Mouse (Mus musculus) NIH3T3 (cell line): Measurements from ENCODE around the gene Specc1l.
"Not testable (repeated sequence)": the region's sequence is repeated elsewhere in the genome, so short reads cannot be mapped to it uniquely, and the experiment has no call there.

ENCODE experiments used
- DNase-seq: peaks from one replicate; pipeline ENCODE4 v3.0.0-alpha.2; 2012; ENCODE audit warnings: low read depth

Specc1l gene

DNA sequence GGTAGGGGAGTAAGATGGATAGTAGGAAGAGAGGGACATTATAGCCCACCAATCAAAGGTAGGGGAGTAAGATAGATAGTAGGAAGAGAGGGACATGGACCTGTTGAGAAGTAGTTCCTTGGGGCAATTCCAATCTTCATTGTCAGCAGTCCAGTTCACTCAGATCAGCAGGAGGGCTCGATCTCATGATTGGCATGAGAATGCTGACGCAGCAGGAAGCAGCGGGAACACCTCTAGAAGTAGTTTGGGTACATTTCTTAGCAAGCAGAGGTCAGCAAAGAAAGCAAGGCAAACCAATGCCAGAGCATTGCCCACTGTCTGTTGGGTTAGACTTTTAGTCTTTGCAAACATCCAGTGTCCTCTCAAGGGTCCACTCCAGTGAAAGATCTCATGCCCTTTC lies 71.9 kb downstream of the Specc1l start:
- no peak for DNase-seq

DNA sequence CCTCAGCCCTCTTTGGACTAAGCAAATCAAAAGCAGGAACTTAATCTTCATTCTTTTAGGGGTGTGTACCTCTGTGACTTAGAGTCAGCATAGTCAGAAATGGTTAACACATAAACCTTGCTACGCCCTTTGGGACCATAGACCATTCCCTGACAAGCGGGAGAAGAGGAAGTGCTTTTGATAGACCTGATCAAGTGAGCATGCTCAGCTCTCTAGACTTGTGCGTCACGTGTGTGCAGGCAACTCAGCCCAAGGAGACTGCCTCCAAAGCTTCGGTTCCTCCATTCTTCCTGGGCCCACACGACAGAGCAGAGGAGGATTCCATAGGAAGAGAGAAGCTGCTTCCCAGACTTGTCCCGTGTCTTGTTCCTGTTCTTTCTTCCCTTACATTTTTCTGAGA lies 76.7 kb downstream of the Specc1l start:
- no peak for DNase-seq

GRCm38 (mm10) chr10:75289392-75289791 lies 77.5 kb downstream of the Specc1l start:
- DNase-seq, result no peak

GRCm38 (mm10) chr10:75290650-75291049 lies 78.8 kb downstream of the Specc1l start:
- no peak for DNase-seq

GRCm38 (mm10) chr10:75291338-75291737 lies 79.5 kb downstream of the Specc1l start:
- no peak for DNase-seq

DNA sequence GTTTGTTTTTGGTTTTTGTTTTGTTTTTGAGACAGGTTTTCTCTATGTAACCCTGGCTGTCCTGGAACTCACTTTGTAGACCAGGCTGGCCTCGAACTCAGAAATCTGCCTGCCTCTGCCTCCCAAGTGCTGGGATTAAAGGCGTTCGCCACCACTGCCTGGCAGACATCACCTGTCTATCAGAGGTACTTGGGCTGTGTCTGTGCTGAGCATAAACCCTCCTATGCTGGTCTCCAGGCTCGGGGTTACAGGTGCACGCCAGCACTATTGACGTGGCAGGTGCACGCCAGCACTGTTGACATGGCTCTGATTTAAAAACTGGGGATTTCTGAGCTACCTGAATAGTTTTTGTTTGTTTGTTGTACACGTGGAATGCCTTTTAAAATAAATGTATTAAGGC lies 80.3 kb downstream of the Specc1l start:
- not testable (repeated sequence) for DNase-seq

DNA sequence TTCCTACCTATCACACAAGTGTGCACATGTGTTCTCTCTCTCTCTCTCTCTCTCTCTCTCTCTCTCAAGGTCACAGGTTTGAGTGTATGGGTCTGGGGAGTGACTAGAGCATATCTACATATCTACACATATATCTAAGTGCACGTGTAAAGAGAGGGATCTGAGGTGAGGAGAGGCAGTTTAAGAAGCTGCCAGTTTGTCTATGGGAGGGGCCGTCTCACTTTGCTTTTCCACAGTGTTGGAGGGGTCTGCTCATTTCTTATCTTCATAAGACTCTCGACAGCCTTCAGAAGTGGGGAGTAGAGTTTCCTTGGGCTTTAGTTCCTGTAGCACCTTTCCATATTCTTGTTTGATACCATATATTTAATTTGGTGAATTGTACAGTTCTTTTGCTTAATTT lies 81.4 kb downstream of the Specc1l start:
- no peak for DNase-seq

GRCm38 (mm10) chr10:75294362-75294761 lies 82.5 kb downstream of the Specc1l start:
- DNase-seq, result no peak

DNA sequence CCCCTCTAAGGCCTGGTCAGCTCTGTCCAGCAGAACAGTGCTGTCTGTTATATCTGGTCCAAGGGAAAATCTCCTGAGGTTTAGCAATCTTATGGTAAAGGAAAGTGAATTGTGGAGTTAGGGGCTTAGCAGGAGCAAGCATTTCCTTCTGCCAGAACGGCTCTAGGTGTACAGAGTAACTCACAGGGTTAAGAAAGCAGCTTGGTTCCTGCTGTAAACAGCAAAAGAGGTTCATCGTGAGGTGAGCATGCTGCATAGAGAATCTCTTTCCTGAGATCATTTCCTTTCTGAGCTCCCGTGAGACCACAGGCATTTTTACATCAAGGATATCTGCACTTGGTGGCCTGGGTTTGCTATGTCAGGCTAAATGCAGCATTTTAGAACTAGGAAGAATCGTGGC lies 83.1 kb downstream of the Specc1l start:
- DNase-seq, result no peak

DNA sequence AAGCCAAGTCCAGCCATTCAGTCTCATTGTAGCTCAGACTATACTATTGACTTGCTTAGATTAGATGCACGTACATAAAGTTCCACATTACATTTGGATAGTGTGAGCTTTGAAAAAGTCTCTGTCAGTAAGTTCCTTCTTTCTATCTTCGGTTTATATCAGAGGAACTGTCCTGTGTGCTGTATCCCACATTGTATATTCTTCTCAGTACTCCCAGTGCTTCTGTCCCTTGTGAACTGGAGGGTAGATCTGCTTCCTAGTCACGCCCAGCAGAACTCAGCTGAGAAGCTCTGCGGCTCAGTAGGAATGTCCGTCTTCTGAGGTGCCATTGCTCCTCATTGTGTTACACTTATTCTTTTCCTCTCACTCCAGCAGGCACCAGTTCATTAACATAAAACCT lies 86.7 kb downstream of the Specc1l start:
- no peak for DNase-seq

DNA sequence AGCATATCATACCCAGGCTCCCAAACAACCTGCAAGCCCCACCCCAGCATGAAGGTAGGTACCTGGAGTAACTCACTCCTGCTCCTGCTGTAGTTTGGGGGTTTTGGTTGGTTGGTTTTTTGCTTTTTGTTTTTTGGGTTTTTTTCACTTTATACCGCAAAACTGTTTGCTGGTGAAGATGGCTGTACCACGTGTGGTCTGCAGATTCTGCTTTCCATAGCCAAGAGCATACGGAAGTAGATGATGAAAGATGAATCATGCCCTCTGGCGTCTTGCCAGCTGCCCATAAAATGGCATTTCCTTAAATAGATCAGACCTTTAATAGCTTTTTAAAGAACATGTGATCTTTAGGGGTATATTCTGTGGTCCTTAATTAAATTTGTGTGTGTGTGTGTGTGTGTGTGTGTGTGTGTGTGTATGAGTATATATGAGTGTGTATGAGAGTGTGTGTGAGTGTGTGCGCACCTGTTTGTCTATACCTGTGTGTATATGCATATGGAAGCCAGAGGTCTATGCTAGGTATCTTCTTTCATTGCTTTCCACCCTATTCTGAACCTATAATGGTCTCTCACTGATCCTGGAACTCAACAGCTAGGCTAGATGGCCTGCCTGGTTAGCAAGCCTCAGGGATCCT lies 88.0 kb downstream of the Specc1l start:
- DNase-seq, result peak; percentile 93

GRCm38 (mm10) chr10:75301195-75301806 lies 89.4 kb downstream of the Specc1l start:
- no peak for DNase-seq

DNA sequence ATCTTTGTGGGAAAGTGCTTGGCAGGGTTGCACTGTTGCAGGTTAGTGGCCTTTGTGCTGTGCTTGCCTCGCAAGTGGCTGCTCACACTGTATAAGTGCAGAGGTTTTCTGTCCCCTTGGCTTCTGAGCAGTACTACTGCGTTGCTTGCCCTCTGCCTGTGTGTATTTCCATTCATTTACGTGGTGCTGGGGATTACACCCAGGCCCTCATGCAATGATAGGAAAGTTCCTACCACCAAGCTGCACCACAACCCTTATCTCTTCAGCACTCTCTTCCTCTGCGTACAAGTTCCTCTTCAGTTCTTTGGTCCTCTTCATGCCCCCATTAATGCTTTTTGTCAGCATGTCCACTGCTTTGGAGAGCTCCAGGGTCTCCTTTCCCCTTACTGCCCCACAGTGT lies 90.1 kb downstream of the Specc1l start:
- DNase-seq, result no peak

DNA sequence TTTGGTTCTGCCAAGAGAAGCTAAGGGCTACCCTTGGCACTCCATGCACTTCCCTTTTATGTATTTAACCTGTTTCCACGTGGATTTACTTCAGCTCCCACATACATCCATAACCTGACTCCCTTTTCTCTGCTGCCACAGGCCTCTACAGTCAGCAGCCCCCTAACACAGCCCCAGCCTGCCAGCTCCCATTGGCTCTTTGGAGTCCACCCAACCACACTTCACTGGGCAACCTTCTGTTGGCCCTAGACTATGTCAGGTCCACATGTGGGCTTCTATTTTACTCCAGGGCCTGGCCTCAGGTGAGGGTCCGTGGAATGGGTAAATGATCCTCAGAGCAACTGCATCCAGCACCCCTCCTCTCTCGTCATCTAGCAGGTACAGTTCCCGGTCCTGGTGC lies 90.7 kb downstream of the Specc1l start:
- DNase-seq, result no peak

- DNase-seq, result no peak
These were observed 91.6 kb downstream of the Specc1l start for GRCm38 (mm10) chr10:75303324-75304048.

DNA sequence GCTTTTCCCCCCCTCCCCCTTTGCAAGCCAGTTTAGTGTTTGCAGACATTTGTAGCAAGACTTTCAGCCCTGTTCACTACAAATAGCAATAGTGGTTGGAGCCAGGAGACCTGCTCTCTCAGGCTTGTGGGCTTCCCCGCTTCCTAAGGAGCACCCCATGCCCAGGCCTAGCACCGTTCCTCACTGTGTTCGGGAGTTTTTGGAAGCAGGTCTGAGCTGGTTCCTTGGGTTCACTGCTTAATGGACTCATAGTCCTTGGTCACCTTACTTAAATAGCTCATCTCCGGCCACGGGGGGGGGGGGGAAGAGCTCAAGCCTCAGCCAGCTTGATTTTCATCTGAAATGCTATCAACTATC lies 92.2 kb downstream of the Specc1l start:
- DNase-seq, result no peak

- DNase-seq, result no peak
These were observed 92.5 kb downstream of the Specc1l start for GRCm38 (mm10) chr10:75304413-75304812.

DNA sequence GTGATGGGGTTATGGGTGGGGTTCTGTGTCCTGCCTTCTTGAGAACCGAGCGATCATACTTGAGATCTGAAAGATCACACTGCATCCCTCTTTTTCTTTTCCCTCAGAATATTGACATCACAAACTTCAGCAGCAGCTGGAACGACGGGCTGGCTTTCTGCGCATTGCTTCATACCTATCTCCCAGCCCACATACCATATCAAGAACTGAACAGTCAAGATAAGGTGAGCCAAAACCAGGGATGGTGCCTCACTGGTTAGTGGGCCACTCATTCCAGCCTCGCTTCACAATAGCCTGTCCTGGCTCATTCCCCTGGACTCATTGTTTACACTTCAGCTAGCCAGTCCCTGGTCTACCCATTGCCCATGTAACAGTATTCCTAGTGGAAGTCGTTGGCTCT lies 95.3 kb downstream of the Specc1l start:
- DNase-seq, result no peak

DNA sequence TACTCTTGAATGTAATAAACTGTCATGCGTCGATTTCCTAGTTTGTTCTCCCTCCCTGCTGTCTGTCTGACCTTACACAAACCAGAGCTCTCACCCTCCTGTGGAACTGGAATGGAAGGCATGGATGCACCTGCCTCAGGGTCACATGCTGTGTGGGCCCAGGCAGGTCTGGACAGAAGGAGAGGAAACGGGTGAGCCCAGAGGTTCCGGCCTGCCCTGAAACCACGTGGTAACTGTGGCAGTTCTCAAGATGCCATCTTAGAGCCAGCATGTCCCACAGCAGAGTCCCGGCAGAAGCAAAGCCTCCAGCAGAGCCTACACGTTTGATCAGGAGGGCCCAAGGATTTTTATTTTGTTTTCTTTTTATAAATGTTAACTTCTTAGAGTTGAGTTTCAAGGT lies 100.5 kb downstream of the Specc1l start:
- DNase-seq, result no peak

DNA sequence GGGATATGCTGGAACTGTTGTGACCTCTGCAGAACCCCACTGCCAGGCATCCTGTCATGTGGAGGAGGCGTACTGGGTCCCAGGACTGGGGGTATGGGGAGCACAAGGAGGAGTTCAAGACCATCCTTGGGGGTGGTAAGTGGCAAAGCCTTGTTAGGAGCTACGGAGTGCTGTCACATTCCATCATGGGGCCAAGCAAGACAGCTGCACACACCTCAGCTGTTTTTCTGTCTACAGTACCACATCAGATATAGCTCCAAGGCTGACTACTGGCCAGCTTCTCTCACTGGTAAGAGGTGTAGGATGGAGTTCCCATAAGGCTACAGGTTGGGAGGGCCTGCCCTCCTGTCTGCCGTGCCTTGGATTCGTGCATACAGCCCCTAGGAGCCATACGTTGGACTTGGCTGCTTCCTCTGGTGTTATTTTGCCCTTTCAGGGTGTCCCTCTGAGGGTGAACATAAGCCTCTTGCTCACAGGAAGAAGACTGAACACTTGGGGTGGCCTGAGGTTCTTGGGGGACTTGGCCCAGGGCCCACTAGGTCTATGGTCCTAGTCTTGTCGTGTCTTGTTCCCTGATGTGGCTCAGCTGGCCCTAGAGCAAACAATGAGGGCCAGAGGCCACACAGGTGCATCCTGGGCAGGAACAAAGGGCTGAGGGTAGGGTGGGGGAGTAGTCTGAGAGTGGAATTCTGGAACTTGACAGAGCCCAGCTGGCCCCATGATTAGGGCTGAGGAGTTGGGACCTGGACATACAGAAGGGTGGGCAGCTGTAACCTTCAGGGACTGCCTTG lies 102.5 kb downstream of the Specc1l start:
- no peak for DNase-seq

DNA sequence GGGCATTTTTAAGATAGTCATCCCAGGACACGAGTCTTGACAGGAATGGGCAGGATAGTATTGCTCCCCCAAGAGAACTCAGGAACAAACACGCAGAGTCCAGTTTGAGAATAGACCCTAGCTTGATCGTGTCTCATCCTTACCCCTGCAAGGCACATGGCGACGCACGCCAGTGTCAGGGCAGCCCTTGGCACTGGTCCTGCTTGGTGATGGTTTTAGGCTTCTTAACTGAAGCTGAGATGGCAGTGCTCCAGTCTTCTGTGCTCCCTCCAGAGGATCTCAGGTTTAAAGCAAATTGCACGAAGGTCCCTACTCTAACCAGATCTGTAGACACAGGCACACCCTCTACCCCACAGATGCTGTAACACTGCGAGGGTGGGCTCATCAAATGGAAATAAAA lies 103.9 kb downstream of the Specc1l start:
- no peak for DNase-seq

DNA sequence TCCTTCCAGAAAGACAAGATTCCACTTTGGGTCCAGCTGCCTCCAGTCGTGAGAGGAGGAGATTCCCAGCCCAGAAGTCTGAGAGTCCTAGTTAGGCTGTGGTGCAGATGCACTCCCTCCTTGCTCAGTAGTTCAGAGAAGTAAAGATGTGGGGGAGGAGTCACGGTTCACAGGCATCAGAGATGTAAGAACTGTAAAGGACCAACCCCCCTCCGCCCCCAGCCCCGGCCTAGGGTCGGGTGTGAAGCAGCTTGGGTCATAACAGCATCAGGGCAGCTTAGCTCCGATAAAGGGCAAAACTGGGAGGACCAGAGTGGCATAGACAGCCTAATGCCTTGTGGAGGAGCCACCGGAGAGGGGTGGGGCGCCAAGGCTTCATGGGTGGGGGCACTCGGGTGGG lies 104.6 kb downstream of the Specc1l start:
- no peak for DNase-seq

DNA sequence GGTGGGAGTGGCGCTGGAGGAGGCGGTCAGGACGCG lies 104.8 kb downstream of the Specc1l start, which contains the start of gene Adora2a:
TSS of gene Adora2a (plus strand) at position 6 of the 36 bp plus-strand sequence.
- DNase-seq, result no peak
